Mouse (Mus musculus): ENCODE measurements around the gene Fbxo4. TPM values are rescaled to one million over a fixed set of nuclear protein-coding genes. Genes with fewer than 3 reads are reported as not detected.

Gene Fbxo4
- polyA plus RNA-seq (2012; rRNA removed) = 1.8 and 2.0 TPM in 2 replicates

DNA sequence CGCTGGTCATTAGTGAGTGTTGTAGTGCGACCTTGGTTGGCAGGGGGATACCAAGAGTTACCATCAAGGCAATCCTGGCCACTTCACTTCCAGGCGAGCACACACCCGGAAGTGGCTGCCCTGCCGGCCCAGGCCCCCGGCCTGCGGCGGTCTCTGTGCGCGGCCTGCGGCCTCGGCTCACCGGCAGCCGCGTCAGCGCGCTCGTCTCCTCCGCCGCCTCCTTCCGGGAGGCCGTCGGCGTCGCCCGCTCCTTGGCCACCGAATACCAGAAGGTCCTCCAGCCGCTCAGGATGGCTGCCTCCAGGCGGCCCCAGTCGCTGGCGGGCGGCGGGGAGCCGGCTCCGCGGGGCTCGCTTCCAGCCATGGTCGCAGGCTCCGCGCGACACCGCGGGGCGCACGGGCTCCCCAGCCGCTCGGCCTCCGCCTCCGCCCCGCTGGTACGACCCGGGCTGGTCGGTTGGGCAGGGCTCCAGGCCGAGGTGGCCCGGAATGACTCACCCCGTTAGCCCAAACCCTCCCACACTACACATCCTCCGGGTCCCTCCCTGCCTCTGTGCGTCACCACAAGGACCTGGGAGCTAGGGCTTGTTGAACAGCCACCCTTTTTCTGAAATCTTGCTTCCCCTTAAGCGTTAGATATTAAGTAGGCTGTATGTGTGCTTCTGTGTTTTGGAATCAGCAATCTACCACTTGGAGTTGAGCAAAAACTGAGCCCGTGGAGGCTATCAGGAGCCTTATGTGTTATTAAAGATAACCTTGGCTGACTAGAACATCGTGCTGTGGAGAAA lies at the start of gene Fbxo4:
Fbxo4 (minus strand) TSS at position 513 of the 788 bp plus-strand sequence.

DNA sequence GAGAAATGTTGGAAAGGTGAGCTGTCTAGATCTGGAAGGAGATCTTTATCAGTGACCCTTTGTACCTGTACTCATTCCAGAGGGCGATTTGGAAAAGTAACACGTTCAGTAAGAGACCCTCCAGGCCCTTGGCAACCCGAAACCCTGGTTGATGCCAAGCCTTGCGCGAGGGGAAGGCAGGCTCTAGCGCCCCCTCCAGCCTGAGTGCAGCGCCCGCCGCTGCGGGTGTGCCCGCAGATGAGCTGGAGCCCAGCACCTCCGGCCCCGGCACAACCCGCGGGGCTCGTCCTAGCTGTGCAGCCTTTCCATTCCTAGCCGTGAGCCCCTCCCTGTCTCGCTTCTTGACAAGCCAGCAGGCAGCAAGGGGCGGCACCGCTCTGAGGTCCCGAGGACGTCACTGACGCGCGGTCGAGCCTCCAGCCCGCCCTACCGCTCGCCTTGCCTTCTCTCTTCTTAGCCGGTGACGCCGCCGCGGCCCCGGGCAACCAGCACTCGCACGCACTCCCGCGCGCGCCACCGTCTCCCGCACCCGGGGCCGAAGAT lies 46.9 kb upstream of the Fbxo4 start, which contains the start of gene Oxct1:
Oxct1 (plus strand) TSS at position 153 of the 543 bp plus-strand sequence.

GRCm38 (mm10) chr15:3995448-3996266 lies 16.3 kb upstream of the Fbxo4 start, which contains the start of gene AW549877:
Gene AW549877, minus strand, starts transcription at chr15:3995744.

Other genes with a start within 250 kb of the Fbxo4 start
- gene AW549877, start 16.2 kb upstream of the Fbxo4 start, polyA plus RNA-seq (2012; rRNA removed) = 0.59 and 1.4 TPM in 2 replicates
- gene Oxct1, start 46.8 kb upstream of the Fbxo4 start, polyA plus RNA-seq (2012; rRNA removed) = 59.9 and 107 TPM in 2 replicates

All from stomach, adult 2 months (tissue).